Mouse (Mus musculus): Measurements from ENCODE around the gene Efcab11. TPM values are rescaled to one million over a fixed set of nuclear protein-coding genes. Genes with fewer than 3 reads are reported as not detected.

The Efcab11 gene
- total RNA-seq, 2 experiments from 2014 or later = 0.66 to 0.74 TPM

GRCm38 (mm10) chr12:99885282-99885901 is 1.2 kb upstream of the Efcab11 start:
- DNase-seq = no peak
- intact Hi-C loops (cut with DNase I; ENCODE audit: low total_unique reads) = no loop called here

- intact Hi-C loops (cut with DNase I; ENCODE audit: low total_unique reads) = no loop called here
- DNase-seq = no peak
Observed at GRCm38 (mm10) chr12:99883713-99884105, 530 bp downstream of the Efcab11 start.

GRCm38 (mm10) chr12:99883000-99883712 is 1.1 kb downstream of the Efcab11 start:
- DNase-seq = peak; percentile 88
- intact Hi-C loops (cut with DNase I; ENCODE audit: low total_unique reads) = no loop called here

GRCm38 (mm10) chr12:99874609-99875008 is 9.6 kb downstream of the Efcab11 start:
- intact Hi-C loops (cut with DNase I; ENCODE audit: low total_unique reads) = no loop called here
- DNase-seq = no peak

- intact Hi-C loops (cut with DNase I; ENCODE audit: low total_unique reads) = no loop called here
- DNase-seq = no peak
Observed at GRCm38 (mm10) chr12:99873443-99873842, 10.8 kb downstream of the Efcab11 start.

GRCm38 (mm10) chr12:99868821-99869220 is 15.4 kb downstream of the Efcab11 start:
- DNase-seq = no peak
- intact Hi-C loops (cut with DNase I; ENCODE audit: low total_unique reads) = no loop called here

GRCm38 (mm10) chr12:99864613-99865012 is 19.6 kb downstream of the Efcab11 start:
- intact Hi-C loops (cut with DNase I; ENCODE audit: low total_unique reads) = no loop called here
- no peak for DNase-seq

GRCm38 (mm10) chr12:99860981-99861380 is 23.3 kb downstream of the Efcab11 start:
- intact Hi-C loops (cut with DNase I; ENCODE audit: low total_unique reads) = no loop called here
- DNase-seq = no peak

- DNase-seq = no peak
- intact Hi-C loops (cut with DNase I; ENCODE audit: low total_unique reads) = no loop called here
Observed at GRCm38 (mm10) chr12:99859391-99860100, 24.7 kb downstream of the Efcab11 start.

- intact Hi-C loops (cut with DNase I; ENCODE audit: low total_unique reads) = no loop called here
- DNase-seq = no peak
Observed at GRCm38 (mm10) chr12:99858664-99859063, 25.6 kb downstream of the Efcab11 start.

- no peak for DNase-seq
- intact Hi-C loops (cut with DNase I; ENCODE audit: low total_unique reads) = no loop called here
Observed at GRCm38 (mm10) chr12:99856011-99856410, 28.2 kb downstream of the Efcab11 start.

- intact Hi-C loops (cut with DNase I; ENCODE audit: low total_unique reads) = no loop called here
- no peak for DNase-seq
Observed at GRCm38 (mm10) chr12:99853323-99854258, 30.6 kb downstream of the Efcab11 start.

- no peak for DNase-seq
- intact Hi-C loops (cut with DNase I; ENCODE audit: low total_unique reads) = no loop called here
Observed at GRCm38 (mm10) chr12:99849996-99850395, 34.2 kb downstream of the Efcab11 start.

- DNase-seq = no peak
- intact Hi-C loops (cut with DNase I; ENCODE audit: low total_unique reads) = no loop called here
Observed at GRCm38 (mm10) chr12:99844951-99845350, 39.3 kb downstream of the Efcab11 start.

GRCm38 (mm10) chr12:99838703-99839102 is 45.5 kb downstream of the Efcab11 start:
- DNase-seq = no peak
- intact Hi-C loops (cut with DNase I; ENCODE audit: low total_unique reads) = loop anchor here (5.0 to 10.0 kb wide), 2 partner anchors 94 to 751 kb away; no protein-coding TSS in a partner anchor

- intact Hi-C loops (cut with DNase I; ENCODE audit: low total_unique reads) = loop anchor here (5.0 to 10.0 kb wide), 2 partner anchors 93 to 751 kb away; no protein-coding TSS in a partner anchor
- DNase-seq = no peak
Observed at GRCm38 (mm10) chr12:99838109-99838508, 46.1 kb downstream of the Efcab11 start.

GRCm38 (mm10) chr12:99837528-99837927 is 46.7 kb downstream of the Efcab11 start:
- no peak for DNase-seq
- intact Hi-C loops (cut with DNase I; ENCODE audit: low total_unique reads) = loop anchor here (5.0 to 10.0 kb wide), 2 partner anchors 93 to 750 kb away; no protein-coding TSS in a partner anchor

- intact Hi-C loops (cut with DNase I; ENCODE audit: low total_unique reads) = loop anchor here (5.0 to 10.0 kb wide), 2 partner anchors 92 to 749 kb away; no protein-coding TSS in a partner anchor
- DNase-seq = peak; percentile 33
Observed at GRCm38 (mm10) chr12:99836404-99837131, 47.7 kb downstream of the Efcab11 start.

All from gastrocnemius, postnatal 14 days (tissue).